Mouse (Mus musculus) MEL (cell line): Measurements from ENCODE around the gene Prrg3.

Experiments
- CTCF ChIP-seq, 3 experiments: IDR thresholded peaks in 2 of 3; conservative IDR thresholded peaks in 1 of 3; 2 replicates each; pipeline ENCODE4 v1.5.1; 2011 to 2012; ENCODE audit warnings: low read length in 3 of 3, low read depth in 2 of 3, mild to moderate bottlenecking in 2 of 3, improper control_type of control experiment in 1 of 3, inconsistent platforms in 1 of 3, mixed read lengths in 1 of 3, moderate library complexity in 1 of 3; ENCODE audit not compliant: control insufficient read depth in 1 of 3, insufficient read depth in 1 of 3, poor library complexity in 1 of 3, severe bottlenecking in 1 of 3
- EP300 ChIP-seq, 2 experiments: IDR thresholded peaks; 2 replicates each; pipeline ENCODE4 v1.6.1; 2011; ENCODE audit warnings: improper control_type of control experiment in 2 of 2, low read length in 2 of 2, low read depth in 1 of 2, mild to moderate bottlenecking in 1 of 2
- GABPA ChIP-seq: IDR thresholded peaks from 2 replicates; pipeline ENCODE4 v1.6.1; 2012; ENCODE audit warnings: low read depth, mild to moderate bottlenecking, inconsistent platforms, low read length, improper control_type of control experiment, moderate library complexity
- RAD21 ChIP-seq: IDR thresholded peaks from 2 replicates; pipeline ENCODE4 v1.6.1; 2011; ENCODE audit warnings: mild to moderate bottlenecking, low read depth, low read length, improper control_type of control experiment

DNA sequence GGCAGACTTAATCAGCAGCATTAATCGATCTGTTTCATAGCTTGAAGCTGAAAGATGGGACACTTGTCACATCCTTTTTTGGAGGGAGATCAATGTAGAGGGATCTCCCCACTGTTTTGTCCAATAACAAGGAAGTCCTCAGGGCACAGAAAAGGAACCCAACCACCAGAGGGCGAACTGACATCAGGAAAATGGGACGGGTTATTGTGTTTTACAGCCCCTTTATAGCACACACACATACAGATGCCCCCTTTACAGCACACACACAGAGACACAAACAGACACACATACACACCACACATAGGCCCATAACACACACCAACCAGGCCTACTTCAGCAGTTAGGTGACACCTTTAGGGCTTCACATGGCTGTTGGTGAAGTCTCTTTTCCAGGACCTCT, 50.4 kb downstream of the Prrg3 start:
- peak; percentile 9; the same call in 1 of the 2 replicates for TF ChIP-seq RAD21
- peak in 1 of 3 experiments; percentile 19; a peak in 2 of 6 replicates for TF ChIP-seq CTCF (IDR thresholded peaks at IDR 0.05 in 2 of 3, conservative IDR thresholded peaks at IDR 0.05 in 1 of 3; ENCODE audit: control insufficient read depth in 1 of 3, insufficient read depth in 1 of 3, low read depth in 2 of 3, low read length in 3 of 3, poor library complexity in 1 of 3, severe bottlenecking in 1 of 3)
- TF ChIP-seq EP300 (IDR thresholded peaks at IDR 0.05; ENCODE audit: low read depth in 1 of 2, low read length in 2 of 2), result no peak
- no peak for TF ChIP-seq GABPA
